Mouse (Mus musculus) bone marrow, adult 2 months (tissue): ENCODE data around the gene Bco1.

ENCODE experiments used
- CTCF ChIP-seq: fragments of 200-500 bp; IDR thresholded peaks from 2 replicates; pipeline ENCODE4 v1.5.1; 2011; ENCODE audit warnings: low read length, control low read depth; ENCODE audit not compliant: control insufficient read depth, insufficient read depth
- POLR2A ChIP-seq: fragments of 200-500 bp; IDR thresholded peaks from 2 replicates; pipeline ENCODE4 v1.6.1; 2011; ENCODE audit warnings: low read depth, mild to moderate bottlenecking, control low read depth, low read length, borderline replicate concordance; ENCODE audit not compliant: control insufficient read depth

DNA sequence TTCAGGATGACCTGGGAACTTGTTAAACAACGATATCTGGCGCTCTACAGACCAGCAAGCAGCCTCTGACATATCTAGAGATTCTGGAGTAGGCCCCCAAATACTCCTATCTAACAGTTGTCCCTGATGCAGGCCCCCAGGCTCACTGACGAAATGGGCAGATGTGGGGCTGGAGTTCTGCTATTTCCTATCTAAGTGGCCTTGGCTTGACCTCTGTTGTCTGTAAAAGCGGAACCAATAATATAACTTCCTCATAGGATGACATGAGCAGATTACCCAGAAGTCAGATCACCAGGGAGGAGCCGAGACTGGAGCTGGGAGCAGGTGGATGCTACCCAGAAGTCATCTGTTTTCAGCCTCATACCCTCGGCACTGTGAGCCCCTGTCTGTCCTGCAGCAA, 40.6 kb upstream of the Bco1 start:
- TF ChIP-seq POLR2A (no peak), CTCF (no peak)
